Mouse (Mus musculus) heart, embryonic 14.5 days (tissue): Measurements from ENCODE around the gene Olfr572. TPM values are rescaled to one million over a fixed set of nuclear protein-coding genes. Genes with fewer than 3 reads are reported as not detected.

Experiments used
- ATAC-seq: fragments of 200-750 bp; cut with Nextera tagmentation; 2 replicates; pipeline ENCODE4 v1.8.0; 2017; ENCODE audit warnings: low read depth, moderate TSS enrichment; ENCODE audit not compliant: insufficient number of reproducible peaks, insufficient read depth, low FRiP score
- H3K27ac ChIP-seq, 2 experiments: fragments of 200-500 bp in 1 of 2; fragments of 300-500 bp in 1 of 2; sonication (generic) in 1 of 2; replicated peaks in 1 of 2; 2 replicates each; pipeline ENCODE4 v1.5.1; 2012 to 2014; ENCODE audit warnings: low read depth in 2 of 2, low read length in 2 of 2, control low read depth in 1 of 2, mild to moderate bottlenecking in 1 of 2, mixed read lengths in 1 of 2; ENCODE audit not compliant: control insufficient read depth in 1 of 2, insufficient read depth in 1 of 2
- H3K27me3 ChIP-seq: fragments of 300-500 bp; sonication (generic); 2 replicates; pipeline ENCODE4 v1.6.1; 2014; ENCODE audit warnings: mild to moderate bottlenecking, low read length, control low read depth; ENCODE audit not compliant: control insufficient read depth, insufficient read depth
- H3K36me3 ChIP-seq: fragments of 300-500 bp; sonication (generic); 2 replicates; pipeline ENCODE4 v1.6.1; 2014; ENCODE audit warnings: mild to moderate bottlenecking, control low read depth, low read length, mixed read lengths; ENCODE audit not compliant: control insufficient read depth, insufficient read depth
- H3K4me1 ChIP-seq, 2 experiments: fragments of 200-500 bp in 1 of 2; fragments of 300-500 bp in 1 of 2; sonication (generic) in 1 of 2; 2 replicates each; pipeline ENCODE4 v1.6.1; 2012 to 2014; ENCODE audit warnings: low read length in 2 of 2, control low read depth in 1 of 2, mixed read lengths in 1 of 2; ENCODE audit not compliant: control insufficient read depth in 2 of 2, insufficient read depth in 2 of 2
- H3K4me2 ChIP-seq: fragments of 300-500 bp; sonication (generic); 2 replicates; pipeline ENCODE4 v1.6.1; 2014; ENCODE audit warnings: mild to moderate bottlenecking, low read length
- H3K4me3 ChIP-seq, 2 experiments: fragments of 200-500 bp in 1 of 2; fragments of 300-500 bp in 1 of 2; sonication (generic) in 1 of 2; 2 replicates each; pipeline ENCODE4 v1.5.1; 2012 to 2014; ENCODE audit warnings: low read length in 2 of 2, mild to moderate bottlenecking in 2 of 2, control low read depth in 1 of 2, low read depth in 1 of 2, moderate library complexity in 1 of 2; ENCODE audit not compliant: control insufficient read depth in 1 of 2, insufficient read depth in 1 of 2
- H3K9ac ChIP-seq: fragments of 300-500 bp; sonication (generic); 2 replicates; pipeline ENCODE4 v1.6.1; 2014; ENCODE audit warnings: mild to moderate bottlenecking, low read length
- H3K9me3 ChIP-seq: fragments of 300-500 bp; sonication (generic); 2 replicates; pipeline ENCODE4 v1.6.1; 2016; ENCODE audit warnings: low read length, control low read depth; ENCODE audit not compliant: control insufficient read depth
- WGBS: fragments of 180-500 bp; shearing (Covaris S2); extraction: QIAGEN DNeasy Blood & Tissue Kit; methylation state at CpG from one replicate; pipeline ENCODE4 v1.1.7; 2014; 5-methylcytosine and 5-hydroxymethylcytosine counted together
- polyA plus RNA-seq: library from polyadenylated mRNA; unstranded; fragments of >200 nt; fragmentation: Nextera tagmentation; extraction: Ambion mirVana; gene quantifications from 2 replicates; pipeline ENCODE4 v1.2.1, GENCODE M21; 2014

The Olfr572 gene
- not detected in 2 replicates for polyA plus RNA-seq

DNA sequence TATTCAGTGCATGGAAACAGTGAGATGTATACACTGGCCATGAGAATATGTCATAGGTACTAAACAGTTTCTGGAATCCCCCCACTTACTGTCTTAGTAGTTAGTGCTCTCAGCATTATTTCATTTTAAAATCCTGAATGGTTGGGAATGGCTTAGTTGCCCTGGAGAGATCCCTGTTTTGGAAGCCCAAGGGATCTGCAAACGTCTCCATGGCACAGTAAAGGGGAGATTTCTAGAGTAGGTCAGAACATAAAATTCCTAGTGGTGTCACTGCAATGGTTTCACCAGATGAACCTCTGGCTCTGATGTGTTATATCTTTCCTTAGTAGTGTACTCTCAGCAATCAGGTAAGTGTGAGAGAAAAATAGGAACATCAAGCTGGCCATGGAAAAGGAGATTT is at the start of gene Olfr572:
Gene Olfr572 (plus strand): TSS at position 301 of the 400 bp plus-strand sequence.
- Histone ChIP-seq H3K9ac (no peak within 1 kb of the TSS), H3K9me3 (no peaks in the 10 kb centered on the region), H3K27ac (no peak within 1 kb of the TSS), H3K4me3 (no peak within 1 kb of the TSS), H3K4me2 (no peak within 1 kb of the TSS), H3K27me3 (no peaks in the 10 kb centered on the region), H3K4me1 (no peaks in the 10 kb centered on the region), H3K36me3 (no peaks in the 10 kb centered on the region)
- no peak for ATAC-seq
- 44% methylated on average over 1 of the region's 1 CpGs for WGBS

DNA sequence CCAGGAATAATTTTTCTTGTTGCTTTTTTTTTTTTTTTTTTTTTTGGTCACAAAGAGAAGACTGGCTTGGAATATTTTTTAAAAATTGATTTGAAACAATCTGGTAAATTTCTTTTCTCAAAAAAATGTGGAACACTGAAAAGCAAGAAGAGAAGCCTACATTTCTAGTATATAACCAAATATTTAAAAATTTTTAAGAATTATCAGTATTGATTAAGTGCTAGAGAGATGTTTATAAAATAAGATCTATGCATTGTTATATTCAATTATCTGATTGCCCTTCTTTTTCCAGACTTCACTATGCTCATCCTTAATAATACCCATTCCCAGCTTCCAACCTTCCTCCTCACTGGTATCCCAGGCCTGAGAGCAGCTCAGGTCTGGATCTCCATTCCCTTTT is 47.4 kb upstream of the Olfr572 start, which contains the start of gene Olfr568:
Gene Olfr568 (plus strand): TSS at position 301 of the 400 bp plus-strand sequence.
- no peak for ATAC-seq
- H3K27me3 ChIP-seq: no peaks in the 10 kb centered on the region
- no peak within 1 kb of the TSS for H3K27ac ChIP-seq
- no peaks in the 10 kb centered on the region for H3K9me3 ChIP-seq
- no peak within 1 kb of the TSS for H3K4me2 ChIP-seq
- H3K4me3 ChIP-seq: no peak within 1 kb of the TSS
- no peaks in the 10 kb centered on the region for H3K36me3 ChIP-seq
- no peaks in the 10 kb centered on the region for H3K4me1 ChIP-seq
- no peak within 1 kb of the TSS for H3K9ac ChIP-seq

DNA sequence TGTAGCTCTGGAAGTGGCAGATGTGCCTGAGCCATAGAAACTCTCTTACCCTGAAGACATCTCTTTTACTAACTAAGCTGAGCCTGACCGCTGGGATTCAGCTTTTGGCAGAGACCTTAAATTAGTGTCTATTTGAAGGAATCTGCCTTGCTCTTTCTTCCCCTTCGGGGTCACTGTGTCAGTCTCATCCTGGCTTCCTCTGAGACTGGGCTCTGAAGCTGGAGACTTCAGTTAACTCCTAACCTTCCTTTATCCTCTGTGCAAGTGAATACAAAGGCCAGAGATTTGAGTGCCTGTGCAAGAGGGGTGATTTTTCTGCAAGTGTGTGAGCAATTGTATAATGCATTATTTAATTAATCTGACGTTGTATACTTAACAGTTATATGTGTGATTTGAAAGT is 33.4 kb upstream of the Olfr572 start, which contains the start of gene Olfr569:
Gene Olfr569 (minus strand): TSS at position 101 of the 400 bp plus-strand sequence.
- no peaks in the 10 kb centered on the region for H3K36me3 ChIP-seq
- H3K9me3 ChIP-seq: no peaks in the 10 kb centered on the region
- 60% methylated on average over 3 of the region's 3 CpGs for WGBS
- no peaks in the 10 kb centered on the region for H3K27me3 ChIP-seq
- no peak within 1 kb of the TSS for H3K4me3 ChIP-seq
- no peaks in the 10 kb centered on the region for H3K4me1 ChIP-seq
- no peak within 1 kb of the TSS for H3K4me2 ChIP-seq
- no peak within 1 kb of the TSS for H3K9ac ChIP-seq
- no peak for ATAC-seq
- H3K27ac ChIP-seq: no peak within 1 kb of the TSS

DNA sequence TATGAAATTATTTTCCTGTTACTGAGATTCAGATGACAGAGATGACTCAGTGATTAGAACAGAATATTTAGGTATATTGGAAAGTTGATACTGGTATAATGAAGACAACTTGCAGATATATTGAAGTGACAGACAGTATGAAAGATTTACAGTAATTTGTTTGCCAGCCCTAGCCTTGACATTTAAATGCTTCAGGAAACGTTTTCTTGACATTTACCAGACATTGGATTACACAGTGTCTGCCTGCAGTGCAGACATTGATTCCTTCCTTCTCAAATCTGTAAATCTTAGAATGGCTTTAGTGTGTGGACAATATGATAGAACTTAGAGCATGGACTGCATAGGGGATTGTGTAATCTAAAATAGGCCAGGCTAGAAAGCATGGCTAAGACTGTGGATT is 8.9 kb upstream of the Olfr572 start:
- no peak overlapping the region for H3K9ac ChIP-seq
- no peaks in the 10 kb centered on the region for H3K36me3 ChIP-seq
- WGBS: 16% methylated on average over 1 of the region's 1 CpGs
- H3K4me1 ChIP-seq: peaks cover 2 to 4% of the 10 kb centered on the region in 2 experiments; a peak in 2 of 4 replicates
- no peak overlapping the region for H3K4me3 ChIP-seq
- no peaks in the 10 kb centered on the region for H3K27me3 ChIP-seq
- ATAC-seq: no peak
- H3K9me3 ChIP-seq: no peaks in the 10 kb centered on the region
- no peak overlapping the region for H3K27ac ChIP-seq
- no peak overlapping the region for H3K4me2 ChIP-seq

DNA sequence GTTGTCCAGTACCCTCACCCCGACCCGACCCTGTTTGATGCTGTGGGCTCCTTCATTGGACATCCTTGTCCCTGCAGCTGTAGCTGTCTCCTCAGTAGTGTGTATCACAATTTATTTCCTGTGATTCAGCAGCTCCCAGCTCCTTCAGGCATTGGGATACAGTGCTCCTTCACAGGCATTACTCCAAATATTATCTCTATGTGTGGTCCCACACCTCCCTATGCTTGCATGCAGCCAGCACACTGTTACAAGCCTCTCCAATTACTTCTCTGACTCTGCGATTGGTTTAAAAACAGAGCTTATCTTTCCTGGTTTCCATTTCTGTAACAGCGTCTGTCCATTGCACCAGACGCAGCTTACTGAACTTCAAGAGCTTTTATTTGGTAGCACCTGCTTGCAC is 7.8 kb upstream of the Olfr572 start:
- 0 out of 2 replicates have a peak, but pooled peaks have one; percentile 56 for ATAC-seq
- 29% methylated on average over 5 of the region's 5 CpGs for WGBS
- no peak overlapping the region for H3K9ac ChIP-seq

DNA sequence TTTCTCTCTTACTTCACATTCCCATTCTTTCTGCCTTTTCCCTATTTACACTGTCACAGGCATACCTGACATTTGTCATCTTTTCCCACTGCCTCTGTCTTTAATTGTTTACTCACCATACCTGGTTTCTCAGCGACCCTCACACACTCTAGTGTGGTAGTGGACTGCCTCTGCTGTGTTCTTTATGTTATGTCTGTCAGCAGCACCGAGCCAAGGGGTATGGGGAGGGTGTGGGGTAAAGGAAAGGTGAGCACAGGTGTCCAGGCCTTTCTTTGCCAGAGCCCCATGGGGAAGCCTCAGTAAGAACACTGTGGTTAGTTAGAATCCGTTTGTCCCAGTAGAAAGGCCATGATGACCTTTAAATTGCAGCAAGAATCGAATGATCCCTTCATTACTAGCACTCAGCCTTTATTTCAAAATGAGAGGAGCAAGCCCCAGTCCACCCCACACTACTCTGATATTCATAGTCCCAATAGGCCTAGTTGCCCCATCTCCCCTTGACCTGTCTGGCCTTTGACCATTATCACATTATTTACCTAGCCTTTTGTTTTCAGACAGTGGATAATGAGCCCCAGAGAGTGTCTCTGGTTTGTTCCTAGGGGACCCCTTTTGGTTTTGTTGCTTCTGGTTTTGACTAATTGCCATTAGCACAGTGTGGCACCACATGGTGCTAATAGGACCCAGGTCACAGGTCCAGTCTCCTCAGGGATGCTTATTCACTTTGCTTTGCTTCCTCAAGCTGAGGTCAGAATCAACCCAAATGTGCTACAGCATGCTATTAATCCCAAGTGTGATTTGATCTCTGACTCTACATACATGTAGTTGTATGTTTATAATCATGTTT is 7.0 kb upstream of the Olfr572 start, which contains the start of gene Olfr571:
Gene Olfr571 (minus strand): TSS at position 505 of the 844 bp plus-strand sequence.
- Histone ChIP-seq H3K27me3 (no peaks in the 10 kb centered on the region), H3K9me3 (no peaks in the 10 kb centered on the region), H3K4me3 (no peak within 1 kb of the TSS), H3K4me2 (no peak within 1 kb of the TSS), H3K9ac (no peak within 1 kb of the TSS), H3K4me1 (peaks cover 2 to 4% of the 10 kb centered on the region in 2 experiments; a peak in 2 of 4 replicates), H3K36me3 (no peaks in the 10 kb centered on the region), H3K27ac (no peak within 1 kb of the TSS)
- WGBS: 67% methylated on average over 4 of the region's 4 CpGs
- ATAC-seq: no peak

More for the DNA sequence above, 7.8 kb upstream of the Olfr572 start:
- H3K4me1 ChIP-seq: peaks cover 2 to 4% of the 10 kb centered on the region in 2 experiments; a peak in 2 of 4 replicates
- H3K27ac ChIP-seq: no peak overlapping the region
- H3K4me3 ChIP-seq: no peak overlapping the region
- H3K4me2 ChIP-seq: no peak overlapping the region
- no peaks in the 10 kb centered on the region for H3K36me3 ChIP-seq
- H3K27me3 ChIP-seq: no peaks in the 10 kb centered on the region
- no peaks in the 10 kb centered on the region for H3K9me3 ChIP-seq

DNA sequence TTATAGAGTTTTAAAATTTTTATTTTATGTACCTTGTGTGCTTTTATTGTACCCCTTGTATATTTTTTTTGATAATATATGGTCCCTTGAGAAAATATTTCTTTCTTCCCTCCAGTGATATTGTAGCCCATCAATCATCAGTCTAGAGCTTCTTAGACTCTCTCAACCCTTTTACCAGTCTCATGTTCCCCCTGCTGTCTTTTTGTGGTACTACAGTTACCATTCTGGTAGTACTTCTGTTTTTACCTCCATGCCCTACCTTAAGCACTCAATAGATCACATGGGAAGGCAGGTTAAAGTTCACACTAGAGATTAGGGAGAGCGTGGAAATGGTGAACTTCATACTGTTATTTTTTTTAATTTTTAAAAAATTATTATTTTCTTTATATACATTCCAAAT is 4.6 kb upstream of the Olfr572 start:
- Histone ChIP-seq H3K4me3 (no peak overlapping the region), H3K4me2 (no peak overlapping the region)

More for the DNA sequence above, 4.6 kb upstream of the Olfr572 start:
- WGBS: 11% methylated on average over 1 of the region's 1 CpGs
- Histone ChIP-seq H3K36me3 (no peaks in the 10 kb centered on the region), H3K27ac (no peak overlapping the region), H3K9me3 (no peaks in the 10 kb centered on the region), H3K9ac (no peak overlapping the region), H3K4me1 (peaks cover 2 to 4% of the 10 kb centered on the region in 2 experiments; a peak in 2 of 4 replicates), H3K27me3 (no peaks in the 10 kb centered on the region)
- ATAC-seq: no peak
